Mouse (Mus musculus): Measurements from ENCODE around the gene Nanos3. TPM values are rescaled to one million over a fixed set of nuclear protein-coding genes. Genes with fewer than 3 reads are reported as not detected.
A peak's percentile ranks its signal among the peaks of the same experiment; 100 is the strongest.

Nanos3 gene
- total RNA-seq, 1 experiment from 2014 or later, result 1.3 TPM

- DNase-seq, result no peak
Observed at GRCm38 (mm10) chr8:84183261-84184084, 1.5 kb downstream of the Nanos3 start.

DNA sequence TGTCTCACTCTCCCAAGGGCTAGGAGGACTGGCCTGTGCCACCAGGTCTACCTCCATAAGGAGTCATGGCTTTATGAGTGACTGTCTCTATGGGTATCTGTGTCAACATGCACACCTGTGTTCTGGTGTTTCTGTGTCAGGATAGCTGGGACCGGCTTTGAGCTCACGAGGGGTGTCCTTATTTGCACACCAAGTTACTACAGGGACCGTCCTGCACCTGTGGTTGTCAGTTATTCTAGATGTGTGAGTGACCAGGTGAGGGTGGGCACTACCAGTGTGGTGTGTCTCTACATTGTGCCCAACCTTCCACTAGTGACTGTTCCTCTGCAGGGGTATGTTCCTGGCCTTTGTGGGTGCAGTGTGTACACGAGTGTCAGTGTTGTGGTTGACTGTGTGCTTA, 2.2 kb downstream of the Nanos3 start:
- DNase-seq, result no peak

DNA sequence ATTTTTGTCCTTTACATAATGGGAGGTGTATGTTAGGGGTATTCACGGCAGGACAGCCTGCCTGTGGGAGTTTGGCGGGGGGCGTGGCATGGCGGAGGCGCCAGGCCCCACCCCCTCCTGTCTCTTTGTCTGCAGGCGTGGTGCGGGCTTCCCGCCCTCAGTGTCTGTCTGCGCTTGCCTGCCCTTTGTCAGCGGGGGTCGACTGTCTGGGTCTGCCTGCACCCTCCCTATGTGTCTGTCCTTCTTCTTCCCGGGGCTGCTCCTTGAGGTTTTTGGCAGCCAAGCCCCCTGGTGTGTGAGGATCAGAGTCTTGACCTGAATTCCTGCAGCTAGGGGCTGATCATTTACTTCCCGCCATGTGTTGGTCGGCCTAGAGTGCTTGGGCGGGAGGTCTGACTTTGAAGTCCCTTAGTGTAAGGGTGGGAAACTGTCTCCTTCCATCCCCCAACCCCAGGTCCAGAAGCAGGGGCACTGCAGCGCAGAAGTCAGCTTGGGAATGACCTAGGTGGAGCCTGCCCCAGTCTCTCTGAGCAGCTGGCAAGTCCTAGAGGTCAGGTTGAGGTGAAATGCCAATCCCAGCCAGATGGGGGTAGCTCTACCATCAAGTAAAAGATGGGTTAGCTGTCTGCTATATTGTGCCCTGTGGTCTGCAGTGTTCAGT, 4.4 kb downstream of the Nanos3 start:
- no peak for DNase-seq

GRCm38 (mm10) chr8:84179946-84180345, 5.1 kb downstream of the Nanos3 start:
- no peak for DNase-seq

DNA sequence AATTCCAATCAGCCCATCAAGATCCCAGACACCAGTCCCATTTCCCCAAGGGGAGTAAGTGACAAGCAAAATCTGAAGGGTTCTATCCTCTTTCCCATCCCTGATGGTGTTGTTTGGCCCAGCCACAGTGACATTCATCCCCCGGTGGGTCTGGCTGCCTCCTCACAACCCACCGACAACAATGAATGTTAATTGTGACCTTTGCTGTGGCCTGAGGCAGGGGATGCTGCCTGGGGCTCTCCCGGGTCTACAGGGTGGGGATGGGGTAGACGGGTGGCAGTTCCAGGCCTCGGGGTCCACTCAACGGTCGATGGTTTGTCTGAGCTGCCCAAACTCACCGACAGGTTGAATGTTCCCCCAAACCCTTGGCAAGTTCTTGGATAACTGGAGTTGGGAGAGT, 6.4 kb downstream of the Nanos3 start:
- DNase-seq, result no peak

- DNase-seq, result no peak
Observed at GRCm38 (mm10) chr8:84177405-84177804, 7.6 kb downstream of the Nanos3 start.

- no peak for DNase-seq
Observed at GRCm38 (mm10) chr8:84176560-84176959, 8.5 kb downstream of the Nanos3 start.

- no peak for DNase-seq
Observed at GRCm38 (mm10) chr8:84173861-84174260, 11.2 kb downstream of the Nanos3 start.

- DNase-seq, result peak; percentile 16
Observed at GRCm38 (mm10) chr8:84170096-84170495, 14.9 kb downstream of the Nanos3 start.

- DNase-seq, result no peak
Observed at GRCm38 (mm10) chr8:84167696-84168095, 17.3 kb downstream of the Nanos3 start.

GRCm38 (mm10) chr8:84157620-84158019, 27.4 kb downstream of the Nanos3 start:
- no peak for DNase-seq

GRCm38 (mm10) chr8:84149181-84149580, 35.8 kb downstream of the Nanos3 start:
- no peak for DNase-seq

- no peak for DNase-seq
Observed at GRCm38 (mm10) chr8:84148531-84148850, 36.5 kb downstream of the Nanos3 start.

DNA sequence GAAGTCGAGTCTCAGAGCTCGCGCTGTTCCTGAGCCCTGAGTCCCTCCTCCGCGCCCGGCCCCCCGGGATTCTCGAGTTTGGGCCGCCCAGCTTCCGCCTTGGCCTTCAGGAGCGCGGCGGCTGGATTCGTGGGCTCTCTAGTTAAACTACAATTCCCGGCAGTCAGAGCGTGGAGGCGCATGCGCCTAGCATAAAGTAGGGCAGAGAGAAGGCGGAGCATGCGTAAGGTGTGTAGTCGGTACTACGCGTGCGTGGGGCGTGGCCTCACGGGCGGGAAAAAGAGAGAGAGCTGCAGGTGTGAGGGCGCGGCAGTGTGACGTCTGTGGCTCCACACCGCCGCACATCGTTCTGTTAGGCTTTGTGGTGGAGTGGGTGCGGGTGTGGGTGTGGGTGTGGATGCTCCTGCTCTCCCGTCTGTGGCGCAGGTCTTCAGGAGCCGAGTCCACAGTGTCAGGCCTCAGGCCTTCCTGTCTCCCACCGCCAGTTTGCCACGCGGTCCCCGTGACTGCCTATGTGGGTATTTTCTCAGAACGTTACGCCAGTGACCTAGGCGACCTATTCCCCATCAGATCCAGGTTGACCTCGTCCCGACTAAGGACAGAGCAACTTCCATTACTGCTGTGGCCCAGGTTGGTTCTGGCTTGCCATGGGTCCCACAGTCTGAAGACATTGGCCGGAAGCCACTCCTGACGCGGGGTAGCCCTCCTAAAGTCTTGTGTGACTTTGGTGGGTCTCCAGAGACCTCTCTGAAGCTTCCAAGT, 37.1 kb downstream of the Nanos3 start, which contains the start of the genes Cc2d1a and 4930432K21Rik:
Gene Cc2d1a (minus strand): TSS at position 168 of the 762 bp plus-strand sequence.
Gene 4930432K21Rik (plus strand): TSS at position 257 of the 762 bp plus-strand sequence.
- DNase-seq, result peak; percentile 92

- no peak for DNase-seq
Observed at GRCm38 (mm10) chr8:84147324-84147766, 37.7 kb downstream of the Nanos3 start.

DNA sequence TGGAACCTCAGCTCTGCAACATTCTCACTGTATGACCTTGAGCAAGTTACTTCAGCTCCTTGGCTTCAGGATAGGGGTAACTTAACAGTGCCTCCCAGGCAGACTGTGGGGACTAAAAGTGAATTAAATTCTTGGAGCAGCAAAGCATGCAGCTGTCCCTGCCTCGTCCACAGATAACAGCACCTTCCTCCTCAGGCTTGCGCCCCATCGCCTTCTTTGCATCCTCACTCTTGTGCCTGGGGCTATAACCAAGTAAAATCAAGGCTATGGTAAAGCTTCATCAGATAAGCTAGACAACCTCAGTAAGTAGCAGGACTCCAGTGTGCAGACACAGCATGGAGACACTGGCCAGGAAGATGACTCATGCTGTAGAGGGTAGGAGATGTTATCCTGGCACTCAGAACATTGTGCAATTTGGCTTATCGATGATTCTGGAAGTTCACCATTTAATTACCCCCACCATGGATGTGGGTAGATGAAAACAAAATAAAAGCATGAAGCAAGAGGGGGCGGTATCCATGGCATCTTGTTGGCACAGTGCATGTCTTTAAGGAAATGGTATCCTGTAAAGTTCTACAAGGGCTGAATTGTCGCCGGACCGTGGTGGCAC, 40.3 kb downstream of the Nanos3 start:
- DNase-seq, result no peak

GRCm38 (mm10) chr8:84140838-84141237, 44.2 kb downstream of the Nanos3 start:
- no peak for DNase-seq

DNA sequence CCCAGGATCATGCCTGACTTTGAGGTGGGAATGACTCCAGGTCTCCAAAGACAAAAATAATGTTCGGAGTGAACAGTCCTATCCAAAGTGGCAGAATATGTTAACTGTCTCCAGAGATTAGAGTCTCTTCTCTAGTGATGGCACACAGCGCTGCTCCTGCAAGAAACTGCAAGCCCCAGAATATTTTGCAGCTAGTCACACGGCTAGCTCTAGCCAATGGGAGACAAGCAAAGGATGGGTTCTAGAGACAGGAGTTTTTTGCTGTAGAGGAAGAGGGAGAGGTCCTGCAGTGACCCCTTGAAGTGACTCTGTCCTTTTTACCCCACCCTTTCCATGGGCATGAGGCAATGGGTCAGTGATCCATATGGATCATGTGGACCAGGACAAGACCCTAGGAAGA, 47.2 kb downstream of the Nanos3 start:
- no peak for DNase-seq

DNA sequence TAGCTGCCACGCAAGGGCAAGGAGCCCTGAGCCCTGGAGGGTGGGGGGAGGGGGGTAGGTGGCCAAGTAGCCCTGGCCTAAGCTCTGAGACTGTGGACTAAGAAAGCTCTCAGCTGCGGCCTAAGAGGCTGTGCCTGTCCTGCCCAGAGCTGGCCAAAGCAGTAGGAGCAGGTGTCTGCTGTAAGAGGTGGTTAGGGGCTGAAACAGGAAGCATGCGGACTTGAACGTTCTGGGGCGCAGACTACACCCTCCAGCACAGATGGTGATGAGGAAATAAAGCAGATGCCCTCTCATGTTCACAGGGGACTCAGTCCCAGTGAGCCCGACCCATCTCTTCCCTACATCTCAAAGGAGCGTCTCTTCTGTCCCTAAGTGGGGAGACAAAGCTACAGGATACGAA, 52.8 kb downstream of the Nanos3 start:
- DNase-seq, result no peak

DNA sequence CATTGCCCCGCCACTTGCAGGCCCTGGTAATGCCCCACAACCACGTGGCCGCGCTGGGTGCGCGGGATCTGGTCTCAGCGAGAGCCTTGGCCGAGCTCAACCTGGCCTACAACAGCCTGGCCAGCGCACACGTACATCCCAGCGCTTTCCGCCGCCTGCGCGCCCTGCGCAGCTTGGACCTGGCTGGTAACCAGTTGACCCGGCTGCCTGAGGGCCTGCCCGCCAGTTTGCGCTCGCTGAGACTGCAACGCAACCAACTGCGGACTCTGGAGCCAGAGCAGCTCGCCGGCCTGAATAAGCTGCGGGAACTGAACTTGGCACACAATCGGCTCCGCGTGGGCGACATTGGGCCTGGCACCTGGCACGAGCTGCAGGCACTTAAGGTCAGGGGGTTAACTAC, 54.2 kb downstream of the Nanos3 start:
- DNase-seq, result peak; percentile 26

DNA sequence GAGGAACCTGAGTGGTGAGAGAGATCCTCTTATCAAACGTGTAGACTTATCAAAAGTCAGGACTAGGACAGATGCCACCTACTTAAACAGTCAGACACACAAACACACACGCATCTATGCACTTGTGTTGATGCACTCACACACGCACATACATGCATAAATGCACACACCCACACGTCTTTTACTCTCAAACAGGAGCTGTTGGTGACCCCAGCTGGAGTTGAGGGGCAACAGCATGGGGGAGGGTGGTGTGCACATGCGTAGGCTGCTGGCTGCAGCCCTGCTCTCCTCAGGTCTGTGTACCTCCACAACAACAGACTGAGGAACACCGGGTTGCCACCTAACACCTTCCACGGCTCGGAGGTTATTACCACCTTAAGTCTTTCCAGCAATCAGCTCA, 56.7 kb downstream of the Nanos3 start:
- DNase-seq, result no peak

GRCm38 (mm10) chr8:84127202-84127901, 57.7 kb downstream of the Nanos3 start:
- no peak for DNase-seq
